24 mouse cellular contexts compared by ENCODE assay signal in genomic region chr11:97497543-97497942, GRCm38 (mm10). TPM values are rescaled to one million over a fixed set of nuclear protein-coding genes. Genes with fewer than 3 reads are reported as not detected.
A peak's percentile ranks its signal among the peaks of the same experiment; 100 is the strongest.
DNase-seq lines count a peak whose midpoint lies in the region; ATAC-seq and TF ChIP-seq lines count a peak whose summit lies in the region.
"Had no signal": no experiment of that assay in that cellular context is flagged by ENCODE, and none has a peak within 500 bp of the region (broad histone marks: within the 10 kb centered on the region; RNA-seq: fewer than 3 reads in every experiment).

No protein-coding gene starts in this region.

- no peak for TF ChIP-seq CTCF in liver, postnatal 0 days (IDR thresholded peaks at IDR 0.05; ENCODE audit: low read depth)

- no peak overlapping the region for H3K4me3 ChIP-seq in kidney, embryonic 14.5 days (ENCODE audit: low read length)
- no peak overlapping the region for H3K4me3 ChIP-seq in hindbrain, embryonic 14.5 days (replicated peaks; ENCODE audit: low read length)
- no peak overlapping the region for H3K4me3 ChIP-seq in liver, postnatal 0 days (ENCODE audit: low read depth, low read length)
- H3K4me3 ChIP-seq: embryonic facial prominence, embryonic 10.5 days; forebrain, embryonic 13.5 days; gastrocnemius, adult 2 months; heart, embryonic 12.5 days; hindbrain, embryonic 10.5 days had no signal

- no peak overlapping the region for H3K4me2 ChIP-seq in kidney, embryonic 14.5 days (replicated peaks; ENCODE audit: low read depth, low read length)
- no peak overlapping the region for H3K4me2 ChIP-seq in hindbrain, embryonic 14.5 days (replicated peaks)
- no peak overlapping the region for H3K4me2 ChIP-seq in liver, postnatal 0 days (ENCODE audit: low read depth, low read length)
- H3K4me2 ChIP-seq: forebrain, embryonic 13.5 days; heart, embryonic 12.5 days had no signal

- ATAC-seq in kidney, embryonic 14.5 days (ENCODE audit: low FRiP score, low TSS enrichment), result no peak
- ATAC-seq in hindbrain, embryonic 14.5 days (ENCODE audit: low FRiP score), result no peak
- no peak for ATAC-seq in liver, postnatal 0 days
- ATAC-seq: CD4-positive, CD25-positive, alpha-beta regulatory T cell, adult 4 months; forebrain, embryonic 13.5 days; forebrain, postnatal 0 days had no signal

- H3K27me3 ChIP-seq in kidney, embryonic 14.5 days (ENCODE audit: control insufficient read depth, insufficient read depth, low read length), result peaks cover 25% of the 10 kb centered on the region
- H3K27me3 ChIP-seq in hindbrain, embryonic 14.5 days (ENCODE audit: control insufficient read depth, insufficient read depth, low read length), result peaks cover 52% of the 10 kb centered on the region
- H3K27me3 ChIP-seq in liver, postnatal 0 days (ENCODE audit: insufficient read depth, low read length), result no peaks in the 10 kb centered on the region

- H3K4me1 ChIP-seq in kidney, embryonic 14.5 days (ENCODE audit: control insufficient read depth, insufficient read depth, low read length), result peaks cover 15% of the 10 kb centered on the region
- peaks cover 12% of the 10 kb centered on the region for H3K4me1 ChIP-seq in hindbrain, embryonic 14.5 days (replicated peaks; ENCODE audit: control insufficient read depth, insufficient read depth, low read length)
- no peaks in the 10 kb centered on the region for H3K4me1 ChIP-seq in liver, postnatal 0 days (ENCODE audit: insufficient read depth)

- 87% methylated on average over 4 of the region's 4 CpGs for whole genome bisulfite sequencing in kidney, embryonic 14.5 days
- 91% methylated on average over 4 of the region's 4 CpGs for WGBS in hindbrain, embryonic 14.5 days
- 93% methylated on average over 4 of the region's 4 CpGs for WGBS in liver, postnatal 0 days (ENCODE audit: insufficient replicate concordance)

- H3K9ac ChIP-seq in kidney, embryonic 14.5 days (ENCODE audit: low read depth, low read length), result no peak overlapping the region
- H3K9ac ChIP-seq in hindbrain, embryonic 14.5 days, result no peak overlapping the region
- no peak overlapping the region for H3K9ac ChIP-seq in liver, postnatal 0 days (replicated peaks)
- H3K9ac ChIP-seq: forebrain, embryonic 13.5 days; forebrain, postnatal 0 days; heart, embryonic 12.5 days had no signal

- peaks cover 19% of the 10 kb centered on the region; the same call in 1 of the 2 replicates for H3K36me3 ChIP-seq in kidney, embryonic 14.5 days (ENCODE audit: control insufficient read depth, insufficient read depth, low read length)
- H3K36me3 ChIP-seq in hindbrain, embryonic 14.5 days (replicated peaks; ENCODE audit: control insufficient read depth, insufficient read depth), result peaks cover 41% of the 10 kb centered on the region
- H3K36me3 ChIP-seq in liver, postnatal 0 days (replicated peaks; ENCODE audit: insufficient read depth, low read length), result peaks cover 51% of the 10 kb centered on the region

- TF ChIP-seq EP300 in liver, postnatal 0 days (IDR thresholded peaks at IDR 0.05; ENCODE audit: low read depth), result no peak

- no peaks in the 10 kb centered on the region for H3K9me3 ChIP-seq in kidney, embryonic 14.5 days (ENCODE audit: control insufficient read depth, low read length)
- H3K9me3 ChIP-seq in hindbrain, embryonic 14.5 days (ENCODE audit: control insufficient read depth, low read length), result no peaks in the 10 kb centered on the region
- no peaks in the 10 kb centered on the region for H3K9me3 ChIP-seq in liver, postnatal 0 days (ENCODE audit: low read length)
- H3K9me3 ChIP-seq: embryonic facial prominence, embryonic 10.5 days; forebrain, embryonic 13.5 days; hindbrain, embryonic 10.5 days had no signal

- DNase-seq in kidney, adult 11 months, result peak; percentile 89
- peak; percentile 85 to 87 for DNase-seq in kidney, adult 8-10 months
- DNase-seq in kidney, postnatal 10 days, result peak; percentile 72
- peak; percentile 55 for DNase-seq in yolk sac, embryonic 10.5 days (ENCODE audit: low spot score)
- DNase-seq in adrenal gland, postnatal 4 days (ENCODE audit: low spot score in 2 of 2), result no peak
- no peak for DNase-seq in hindbrain, embryonic 14.5 days (ENCODE audit: low spot score)
- DNase-seq in liver, postnatal 0 days, result no peak
- DNase-seq: adrenal gland, postnatal 10 days; B cell, adult 2 months; cerebellum, adult 11-12 months; cerebellum, adult 9-11 months; forebrain, postnatal 0 days; gastrocnemius, adult 2 months; gastrocnemius, postnatal 25 days had no signal

- H3K27ac ChIP-seq in kidney, embryonic 14.5 days (ENCODE audit: low read depth, low read length), result no peak overlapping the region
- H3K27ac ChIP-seq in hindbrain, embryonic 14.5 days, result no peak overlapping the region
- no peak overlapping the region for H3K27ac ChIP-seq in liver, postnatal 0 days (ENCODE audit: low read depth)
- H3K27ac ChIP-seq: embryonic facial prominence, embryonic 10.5 days; forebrain, embryonic 13.5 days; gastrocnemius, adult 2 months; hindbrain, embryonic 10.5 days had no signal

RNA-seq across cellular contexts. Expression of gene 4933428G20Rik, which starts 2.6 kb away (rescaled TPM):
- 0.15 and 0.69 TPM in 2 replicates for polyA plus RNA-seq in kidney, embryonic 14.5 days (2014; fragmentation: Nextera tagmentation; extraction: Ambion mirVana)
- under 1 TPM; 0.37 to 0.48 TPM for total RNA-seq in adrenal gland, postnatal 4 days (2021)
- polyA plus RNA-seq in hindbrain, embryonic 14.5 days (2014; fragmentation: Nextera tagmentation; extraction: Ambion mirVana), result 0.41 TPM in 1 of 2 replicates, not detected in the other
- 0.20 and 0.25 TPM in 2 replicates for polyA plus RNA-seq in liver, postnatal 0 days (2015; fragmentation: Nextera tagmentation; extraction: Ambion mirVana)
- total RNA-seq: G1E; gastrocnemius, adult 2 months; gastrocnemius, postnatal 25 days; granulocyte monocyte progenitor cell, adult 5-6 weeks; heart, adult 8-10 months; heart, postnatal 25 days had no signal
- polyA plus RNA-seq: CD4-positive, CD25-positive, alpha-beta regulatory T cell, adult 4 months; G1E had no signal

Comparison
In these comparisons a context has a peak if more than half of its experiments do, and no peak if none do; other contexts are left out.
1. DNase-seq: peak in kidney, adult 11 months (single experiment), kidney, adult 8-10 months (2 of 2), kidney, postnatal 10 days (single experiment) and yolk sac, embryonic 10.5 days (single experiment); none in adrenal gland, postnatal 4 days (0 of 2), hindbrain, embryonic 14.5 days (single experiment) and liver, postnatal 0 days (single experiment).